Mouse (Mus musculus) left cerebral cortex, postnatal 14 days (tissue): ENCODE data around the gene Maco1. TPM values are rescaled to one million over a fixed set of nuclear protein-coding genes. Genes with fewer than 3 reads are reported as not detected.
"Not testable (repeated sequence)": the region's sequence is repeated elsewhere in the genome, so short reads cannot be mapped to it uniquely, and the experiment has no call there.

Source experiments
- DNase-seq, 2 experiments: peaks; one replicate each; pipeline ENCODE4 v3.0.0; 2021 to 2022; ENCODE audit warnings: low spot score in 2 of 2, mixed read lengths in 1 of 2
- intact Hi-C: fragments of 180-260 bp; cut with DNase I; formaldehyde crosslinking; loops from one replicate; pipeline ENCODE4 v1.15.1; 2025
- total RNA-seq, 2 experiments: library from RNA; stranded (reverse); gene quantifications; 2 replicates each; pipeline ENCODE4 v1.2.3; 2021

Maco1 gene
- total RNA-seq, 2 experiments from 2014 or later = 49.2 to 53.0 TPM

- no peak for DNase-seq
- intact Hi-C loops = no loop called here
Observed at GRCm38 (mm10) chr4:134826348-134826747, 26.8 kb downstream of the Maco1 start.

GRCm38 (mm10) chr4:134825864-134826263 is 27.3 kb downstream of the Maco1 start:
- DNase-seq, intact Hi-C loops: not testable (repeated sequence)

GRCm38 (mm10) chr4:134823560-134823959 is 29.6 kb downstream of the Maco1 start:
- intact Hi-C loops = no loop called here
- no peak for DNase-seq

GRCm38 (mm10) chr4:134821061-134821460 is 32.1 kb downstream of the Maco1 start:
- intact Hi-C loops = no loop called here
- no peak for DNase-seq

- no peak for DNase-seq
- intact Hi-C loops = no loop called here
Observed at GRCm38 (mm10) chr4:134817706-134818105, 35.4 kb downstream of the Maco1 start.

GRCm38 (mm10) chr4:134814229-134814571 is 38.9 kb downstream of the Maco1 start:
- intact Hi-C loops = no loop called here
- no peak for DNase-seq

GRCm38 (mm10) chr4:134813406-134814228 is 39.5 kb downstream of the Maco1 start:
- intact Hi-C loops = no loop called here
- no peak for DNase-seq

- intact Hi-C loops = no loop called here
- peak in 1 of 2 experiments; percentile 39 for DNase-seq
Observed at GRCm38 (mm10) chr4:134804765-134805164, 48.4 kb downstream of the Maco1 start.

GRCm38 (mm10) chr4:134802765-134803164 is 50.4 kb downstream of the Maco1 start:
- DNase-seq = no peak
- intact Hi-C loops = no loop called here

GRCm38 (mm10) chr4:134802155-134802554 is 51.0 kb downstream of the Maco1 start:
- no peak for DNase-seq
- intact Hi-C loops = no loop called here

- DNase-seq = no peak
- intact Hi-C loops = no loop called here
Observed at GRCm38 (mm10) chr4:134800693-134801092, 52.5 kb downstream of the Maco1 start.

GRCm38 (mm10) chr4:134800098-134800497 is 53.0 kb downstream of the Maco1 start:
- DNase-seq = peak; percentile 43 to 77
- intact Hi-C loops = no loop called here

- intact Hi-C loops = no loop called here
- peak; percentile 56 to 71 for DNase-seq
Observed at GRCm38 (mm10) chr4:134799272-134799671, 53.9 kb downstream of the Maco1 start.

- intact Hi-C loops = no loop called here
- DNase-seq = no peak
Observed at GRCm38 (mm10) chr4:134798861-134799260, 54.3 kb downstream of the Maco1 start.

- no peak for DNase-seq
Observed at GRCm38 (mm10) chr4:134797621-134798020, 55.5 kb downstream of the Maco1 start.

GRCm38 (mm10) chr4:134796581-134797361 is 56.4 kb downstream of the Maco1 start:
- DNase-seq = no peak
- intact Hi-C loops = no loop called here

More at GRCm38 (mm10) chr4:134797621-134798020, 55.5 kb downstream of the Maco1 start:
- intact Hi-C loops = no loop called here

- intact Hi-C loops = no loop called here
- no peak for DNase-seq
Observed at GRCm38 (mm10) chr4:134795819-134796485, 57.2 kb downstream of the Maco1 start.

GRCm38 (mm10) chr4:134794959-134795358 is 58.2 kb downstream of the Maco1 start:
- DNase-seq = not testable (repeated sequence)

GRCm38 (mm10) chr4:134793213-134793956 is 59.8 kb downstream of the Maco1 start:
- DNase-seq = peak; percentile 40 to 69
- intact Hi-C loops = loop anchor here (5.0 kb wide), 2 partner anchors 84 to 251 kb away; no protein-coding TSS in a partner anchor

More at GRCm38 (mm10) chr4:134794959-134795358, 58.2 kb downstream of the Maco1 start:
- intact Hi-C loops = loop anchor here (5.0 kb wide), 2 partner anchors 82 to 253 kb away; no protein-coding TSS in a partner anchor
